Mouse (Mus musculus) left cerebral cortex, postnatal 14 days (tissue): ENCODE measurements at regions not wholly inside any gene's neighbourhood (a gene's known extent, or its start where the extent isn't known, plus 50 kb on each side); places are given as distances from the start of the nearest gene placed in this dataset.

Source experiments
- DNase-seq, 2 experiments: peaks; one replicate each; pipeline ENCODE4 v3.0.0; 2021 to 2022; ENCODE audit warnings: low spot score in 2 of 2, mixed read lengths in 1 of 2
- intact Hi-C: fragments of 180-260 bp; cut with DNase I; formaldehyde crosslinking; loops from one replicate; pipeline ENCODE4 v1.15.1; 2025

- intact Hi-C loops, result no loop called here
- no peak for DNase-seq
Measured at GRCm38 (mm10) chr10:108040027-108040426, 122.0 kb upstream of the Ppp1r12a start.

GRCm38 (mm10) chr10:108036486-108037109, 124.7 kb upstream of the Otogl start:
- intact Hi-C loops, result no loop called here
- peak in 1 of 2 experiments; percentile 7 for DNase-seq

GRCm38 (mm10) chr10:108034068-108034467, 122.1 kb upstream of the Otogl start:
- peak; percentile 51 to 79 for DNase-seq
- intact Hi-C loops, result no loop called here

GRCm38 (mm10) chr10:108033317-108033795, 121.4 kb upstream of the Otogl start:
- no peak for DNase-seq
- intact Hi-C loops, result no loop called here

GRCm38 (mm10) chr10:108027506-108027905, 115.6 kb upstream of the Otogl start:
- DNase-seq, result no peak
- intact Hi-C loops, result no loop called here

GRCm38 (mm10) chr10:108024227-108024626, 112.3 kb upstream of the Otogl start:
- DNase-seq, result no peak
- intact Hi-C loops, result no loop called here

- no peak for DNase-seq
- intact Hi-C loops, result no loop called here
Measured at GRCm38 (mm10) chr10:108016552-108016951, 104.6 kb upstream of the Otogl start.

GRCm38 (mm10) chr10:107994836-107995585, 83.1 kb upstream of the Otogl start:
- intact Hi-C loops, result no loop called here
- peak in 1 of 2 experiments; percentile 25 for DNase-seq

- intact Hi-C loops, result no loop called here
- peak; percentile 42 to 46 for DNase-seq
Measured at GRCm38 (mm10) chr10:107992621-107993020, 80.7 kb upstream of the Otogl start.

GRCm38 (mm10) chr10:107990557-107990956, 78.6 kb upstream of the Otogl start:
- DNase-seq, result no peak
- intact Hi-C loops, result no loop called here

GRCm38 (mm10) chr10:107989913-107990312, 78.0 kb upstream of the Otogl start:
- intact Hi-C loops, result no loop called here
- no peak for DNase-seq

- DNase-seq, result no peak
- intact Hi-C loops, result no loop called here
Measured at GRCm38 (mm10) chr10:107982632-107983031, 70.7 kb upstream of the Otogl start.

- intact Hi-C loops, result no loop called here
- no peak for DNase-seq
Measured at GRCm38 (mm10) chr10:107982082-107982481, 70.1 kb upstream of the Otogl start.

GRCm38 (mm10) chr10:107976392-107976965, 64.5 kb upstream of the Otogl start:
- no peak for DNase-seq
- intact Hi-C loops, result no loop called here

GRCm38 (mm10) chr10:107971748-107972147, 59.8 kb upstream of the Otogl start:
- DNase-seq, result no peak
- intact Hi-C loops, result no loop called here

GRCm38 (mm10) chr10:107966996-107967395, 55.1 kb upstream of the Otogl start:
- intact Hi-C loops, result no loop called here
- DNase-seq, result peak; percentile 18

GRCm38 (mm10) chr10:107964022-107964421, 52.1 kb upstream of the Otogl start:
- no peak for DNase-seq
- intact Hi-C loops, result no loop called here

GRCm38 (mm10) chr10:107962130-107962529, 50.2 kb upstream of the Otogl start:
- intact Hi-C loops, result no loop called here

More at GRCm38 (mm10) chr10:107962130-107962529, 50.2 kb upstream of the Otogl start:
- no peak for DNase-seq
